Mouse (Mus musculus) splenic B cell, adult 2 months (primary cell): ENCODE data around the gene Msi2.

Experiments used
- DNase-seq: peaks from one replicate; pipeline ENCODE4 v3.0.0-alpha.2; 2011; ENCODE audit warnings: low read depth, low spot score
- H3K27me3 ChIP-seq: 2 replicates; pipeline ENCODE4 v1.6.1; 2012; ENCODE audit warnings: mild to moderate bottlenecking, low read length, moderate library complexity, mixed read lengths; ENCODE audit not compliant: control insufficient read depth, poor library complexity, insufficient read depth, severe bottlenecking
- H3K36me3 ChIP-seq: 2 replicates; pipeline ENCODE4 v1.6.1; 2012; ENCODE audit warnings: mild to moderate bottlenecking, low read length, moderate library complexity, mixed read lengths; ENCODE audit not compliant: control insufficient read depth, poor library complexity, insufficient read depth, severe bottlenecking

The Msi2 gene

GRCm38 (mm10) chr11:88431363-88432269 lies 286.7 kb downstream of the Msi2 start:
- no peaks in the 10 kb centered on the region for H3K36me3 ChIP-seq
- no peak for DNase-seq
- no peaks in the 10 kb centered on the region for H3K27me3 ChIP-seq

DNA sequence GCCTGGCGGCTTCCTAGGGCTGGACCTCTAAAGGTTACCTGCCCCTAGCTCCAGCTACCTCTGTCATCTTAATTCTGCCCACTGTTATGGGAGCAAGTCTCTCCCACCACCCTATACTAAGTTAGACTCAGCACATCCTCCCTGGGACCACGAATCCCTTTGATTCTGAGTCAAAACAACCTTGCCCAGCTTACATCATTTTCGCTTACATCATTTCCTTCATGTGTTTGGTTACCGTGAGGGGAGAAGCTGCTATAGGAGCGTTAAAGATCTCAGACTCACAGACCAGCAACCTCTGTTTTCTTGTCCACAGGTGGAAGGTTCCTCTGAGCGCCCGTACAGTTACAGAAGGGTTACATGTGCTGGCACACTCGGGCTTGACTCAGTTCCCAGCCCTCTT lies 288.0 kb downstream of the Msi2 start:
- no peaks in the 10 kb centered on the region for H3K36me3 ChIP-seq
- H3K27me3 ChIP-seq: no peaks in the 10 kb centered on the region
- no peak for DNase-seq

DNA sequence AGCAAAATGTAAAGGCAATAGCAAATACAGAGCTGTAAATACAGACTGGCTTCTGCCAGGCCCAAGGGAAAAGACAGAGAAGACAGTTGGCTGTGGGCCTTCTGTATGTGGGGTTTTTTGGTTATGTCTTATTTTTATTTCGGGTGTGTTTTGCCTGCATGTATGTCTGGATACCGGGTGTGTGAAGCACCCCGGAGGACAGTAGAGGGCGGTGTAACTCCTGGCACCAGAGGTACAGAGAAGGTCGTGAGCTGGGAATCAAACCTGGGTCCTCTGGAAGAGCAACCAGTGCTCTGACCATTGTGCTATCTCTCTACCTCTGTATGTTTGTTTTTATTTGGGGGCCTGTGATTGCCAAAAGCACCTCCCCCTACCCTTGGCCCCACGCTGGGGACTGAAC lies 288.6 kb downstream of the Msi2 start:
- H3K27me3 ChIP-seq: no peaks in the 10 kb centered on the region
- no peaks in the 10 kb centered on the region for H3K36me3 ChIP-seq
- peak; percentile 17 for DNase-seq

GRCm38 (mm10) chr11:88425631-88426101 lies 292.6 kb downstream of the Msi2 start:
- no peaks in the 10 kb centered on the region for H3K27me3 ChIP-seq
- no peak for DNase-seq
- no peaks in the 10 kb centered on the region; the same call in 1 of the 2 replicates for H3K36me3 ChIP-seq

- Histone ChIP-seq H3K36me3 (no peaks in the 10 kb centered on the region; the same call in 1 of the 2 replicates), H3K27me3 (no peaks in the 10 kb centered on the region)
- DNase-seq: no peak
These were observed 294.1 kb downstream of the Msi2 start for GRCm38 (mm10) chr11:88424034-88424767.

GRCm38 (mm10) chr11:88421057-88421578 lies 297.2 kb downstream of the Msi2 start:
- Histone ChIP-seq H3K36me3 (no peaks in the 10 kb centered on the region; the same call in 1 of the 2 replicates), H3K27me3 (no peaks in the 10 kb centered on the region)
- no peak for DNase-seq

DNA sequence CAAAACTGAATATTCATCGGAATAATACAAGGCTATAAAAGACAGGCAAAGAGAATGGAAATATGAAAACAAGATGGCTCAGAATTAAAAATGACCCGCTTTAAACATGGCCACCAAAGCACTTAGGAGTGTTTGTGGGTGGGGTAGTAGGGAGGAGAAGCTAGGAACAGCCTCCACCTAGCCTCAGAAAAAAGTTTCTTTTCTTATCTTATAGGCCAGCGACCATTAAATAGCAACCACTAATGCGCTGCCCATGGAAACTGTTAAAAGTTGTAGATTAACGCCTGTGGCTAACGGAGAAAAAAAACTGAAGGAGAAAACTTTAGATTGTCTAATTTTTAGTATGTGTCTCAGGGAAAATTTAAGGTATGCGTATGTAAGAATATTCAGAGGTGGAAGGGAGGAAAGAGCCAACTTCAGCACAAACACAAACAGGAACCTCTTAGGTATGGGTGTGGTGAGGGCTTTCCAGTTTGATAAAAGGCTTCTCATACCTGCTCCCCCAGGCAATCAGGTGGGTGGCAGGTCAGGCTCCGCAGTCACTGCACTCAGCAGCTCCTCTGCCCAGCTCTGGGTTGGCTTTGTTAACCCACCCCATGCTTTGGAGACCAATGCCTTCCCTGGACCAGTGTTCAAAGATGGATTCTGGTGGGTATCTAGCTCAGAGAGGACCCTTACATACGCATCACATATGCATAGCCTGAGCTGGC lies 298.5 kb downstream of the Msi2 start:
- H3K36me3 ChIP-seq: no peaks in the 10 kb centered on the region; the same call in 1 of the 2 replicates

GRCm38 (mm10) chr11:88419064-88419463 lies 299.2 kb downstream of the Msi2 start:
- H3K36me3 ChIP-seq: no peaks in the 10 kb centered on the region; the same call in 1 of the 2 replicates
- DNase-seq: no peak
- no peaks in the 10 kb centered on the region for H3K27me3 ChIP-seq

More for the DNA sequence above, 298.5 kb downstream of the Msi2 start:
- DNase-seq: no peak
- H3K27me3 ChIP-seq: no peaks in the 10 kb centered on the region

GRCm38 (mm10) chr11:88414157-88414870 lies 304.0 kb downstream of the Msi2 start:
- no peak for DNase-seq
- no peaks in the 10 kb centered on the region for H3K36me3 ChIP-seq
- H3K27me3 ChIP-seq: no peaks in the 10 kb centered on the region

GRCm38 (mm10) chr11:88412423-88413094 lies 305.8 kb downstream of the Msi2 start:
- peak; percentile 66 for DNase-seq
- H3K27me3 ChIP-seq: no peaks in the 10 kb centered on the region
- H3K36me3 ChIP-seq: no peaks in the 10 kb centered on the region

DNA sequence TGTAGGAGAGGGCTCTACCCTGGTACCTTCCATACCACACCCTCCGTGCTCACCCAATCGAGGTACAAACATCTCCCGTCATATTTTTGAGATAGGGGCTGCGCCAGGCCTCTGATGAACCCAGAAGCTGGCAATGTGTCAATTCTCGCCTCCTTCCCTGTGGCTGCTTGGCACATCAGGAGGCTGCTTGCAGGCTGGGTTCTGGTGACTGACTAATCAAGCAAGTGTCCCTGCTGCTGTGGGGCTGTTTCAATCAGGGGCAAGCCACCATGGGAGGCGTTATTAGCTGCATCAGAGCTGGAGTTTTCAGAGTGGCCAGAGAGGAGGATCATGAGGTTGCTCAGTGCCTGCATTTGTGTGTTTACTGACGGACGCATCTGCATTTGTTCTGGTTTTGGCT lies 310.0 kb downstream of the Msi2 start:
- H3K27me3 ChIP-seq: no peaks in the 10 kb centered on the region
- H3K36me3 ChIP-seq: peaks cover 1% of the 10 kb centered on the region; the same call in 1 of the 2 replicates
- DNase-seq: no peak

DNA sequence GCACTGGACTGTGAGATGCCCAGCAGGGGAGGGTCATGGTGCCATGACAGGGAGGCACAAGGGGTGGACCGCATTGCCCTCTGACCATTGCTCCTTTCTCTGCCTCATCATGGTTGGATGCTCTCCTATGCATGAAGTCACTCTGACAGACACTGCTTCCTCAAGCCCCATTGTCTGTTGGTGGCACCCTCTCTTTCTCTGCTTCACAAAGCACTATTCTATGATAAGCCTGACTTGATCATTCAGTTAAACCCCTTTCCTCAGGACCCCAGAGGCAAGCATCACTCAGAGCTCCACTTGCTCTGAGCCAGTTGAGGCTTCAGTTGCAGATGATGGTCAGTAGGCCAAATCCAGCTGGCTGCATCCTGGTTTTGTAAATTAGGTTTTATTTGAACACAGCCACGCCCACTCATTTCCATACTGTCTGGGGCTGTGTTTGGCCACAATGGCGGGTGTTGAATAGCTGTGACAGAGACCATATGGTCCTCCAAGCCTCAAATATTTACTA lies 311.9 kb downstream of the Msi2 start:
- Histone ChIP-seq H3K27me3 (no peaks in the 10 kb centered on the region), H3K36me3 (peaks cover 1% of the 10 kb centered on the region; the same call in 1 of the 2 replicates)
- no peak for DNase-seq

DNA sequence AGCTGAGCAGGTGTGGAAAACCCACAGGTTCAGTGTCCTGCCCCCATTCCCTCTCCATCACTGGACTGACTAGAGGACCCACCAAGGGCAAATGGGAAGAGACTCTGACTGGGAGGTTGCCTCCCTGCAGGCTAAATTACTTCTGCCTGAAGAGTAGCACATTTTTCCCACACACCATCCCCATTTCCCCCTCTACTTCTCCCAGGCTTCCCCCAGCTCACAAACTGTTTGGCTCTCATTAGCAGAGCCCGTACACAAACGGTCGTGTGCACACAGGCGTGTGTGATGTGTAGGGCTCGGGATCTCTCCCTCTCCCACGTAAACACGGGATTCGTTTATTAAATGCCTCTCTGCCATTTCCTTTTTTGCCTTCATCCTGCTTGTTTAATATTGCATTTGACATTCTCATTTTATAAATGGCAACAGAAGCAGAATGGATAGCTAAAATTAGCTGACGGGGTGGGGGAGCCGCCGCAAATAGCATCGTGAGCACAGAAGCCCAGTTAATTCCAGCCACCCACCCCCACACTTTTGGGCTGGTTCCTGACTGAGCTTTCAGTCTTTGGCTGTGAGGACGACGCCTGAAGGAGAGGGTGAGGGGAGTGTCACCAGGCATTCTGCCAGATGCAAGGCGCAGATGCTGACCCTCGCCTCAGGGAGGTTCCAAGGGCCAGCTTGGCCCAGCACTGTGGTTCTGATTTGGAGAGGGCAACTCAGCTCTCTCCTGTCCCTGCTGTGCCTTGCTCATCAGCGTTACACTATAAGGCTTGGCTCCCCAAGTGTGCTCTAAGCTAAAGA lies 313.3 kb downstream of the Msi2 start:
- no peak for DNase-seq
- no peaks in the 10 kb centered on the region for H3K27me3 ChIP-seq

More for the DNA sequence above, 313.3 kb downstream of the Msi2 start:
- H3K36me3 ChIP-seq: peaks cover 1% of the 10 kb centered on the region
